Mouse (Mus musculus): Measurements from ENCODE around the gene Tmem190. TPM values are rescaled to one million over a fixed set of nuclear protein-coding genes. Genes with fewer than 3 reads are reported as not detected.

The Tmem190 gene
- polyA plus RNA-seq, 1 experiment = not detected

DNA sequence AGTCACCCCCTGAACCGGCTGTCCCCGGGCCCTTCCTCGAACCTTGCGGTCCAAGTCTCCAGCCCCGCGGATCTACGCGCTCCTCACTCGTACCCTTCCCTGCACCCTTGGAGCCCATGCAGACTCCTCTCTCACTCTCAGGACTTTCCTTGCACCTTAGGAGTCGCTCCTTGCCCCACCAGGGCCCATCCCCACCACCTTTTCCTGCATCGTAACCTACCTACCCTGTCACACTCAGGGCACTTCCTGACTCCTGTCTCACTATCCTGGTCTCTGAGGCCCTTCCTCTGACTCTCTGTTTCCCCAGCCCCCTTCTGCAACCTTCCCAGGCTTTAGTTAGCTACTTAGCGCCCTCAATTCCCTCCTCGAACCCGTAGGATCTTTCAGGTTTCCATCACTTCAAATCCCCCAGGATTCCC is 42.4 kb upstream of the Tmem190 start:
- H3K79me2 ChIP-seq (ENCODE audit: control insufficient read depth, insufficient read depth) = peaks cover 5% of the 10 kb centered on the region
- no peaks in the 10 kb centered on the region for H3K27me3 ChIP-seq (ENCODE audit: control insufficient read depth, insufficient read depth, insufficient read length)
- peak overlapping the region; percentile 72 for H3K4me3 ChIP-seq
- TF ChIP-seq SRF (IDR thresholded peaks at IDR 0.05; ENCODE audit: control insufficient read depth, insufficient read length, low read depth) (no peak), E2F4 (IDR thresholded peaks at IDR 0.05; ENCODE audit: insufficient read depth) (no peak), POLR2AphosphoS2 (IDR thresholded peaks at IDR 0.05; ENCODE audit: insufficient read length, low read depth) (no peak), MAX (IDR thresholded peaks at IDR 0.05; ENCODE audit: low read depth) (no peak), TCF12 (IDR thresholded peaks at IDR 0.05; ENCODE audit: insufficient read depth, poor library complexity, severe bottlenecking) (no peak), MYOG (IDR thresholded peaks at IDR 0.05; ENCODE audit: control insufficient read depth in 1 of 3, insufficient read depth in 1 of 3, insufficient read length in 2 of 3, low read depth in 2 of 3) (no peak), TCF3 (IDR thresholded peaks at IDR 0.05; ENCODE audit: insufficient read length, low read depth) (no peak), MYOD1 (IDR thresholded peaks at IDR 0.05; ENCODE audit: control insufficient read depth in 1 of 3, insufficient read length in 2 of 3, low read depth in 2 of 3) (no peak), USF1 (IDR thresholded peaks at IDR 0.05; ENCODE audit: low read depth) (no peak), CEBPB (IDR thresholded peaks at IDR 0.05; ENCODE audit: insufficient read depth, poor library complexity, severe bottlenecking) (no peak), REST (IDR thresholded peaks at IDR 0.05; ENCODE audit: insufficient read depth, insufficient read length) (no peak), POLR2A (IDR thresholded peaks at IDR 0.05; ENCODE audit: insufficient read length, low read depth) (no peak)
- H3ac ChIP-seq (ENCODE audit: control insufficient read depth, insufficient read length) = peak overlapping the region; percentile 4
- H3K4me2 ChIP-seq (ENCODE audit: low read depth) = peak overlapping the region; percentile 95
- no peaks in the 10 kb centered on the region for H3K36me3 ChIP-seq (ENCODE audit: control insufficient read depth, insufficient read depth)

DNA sequence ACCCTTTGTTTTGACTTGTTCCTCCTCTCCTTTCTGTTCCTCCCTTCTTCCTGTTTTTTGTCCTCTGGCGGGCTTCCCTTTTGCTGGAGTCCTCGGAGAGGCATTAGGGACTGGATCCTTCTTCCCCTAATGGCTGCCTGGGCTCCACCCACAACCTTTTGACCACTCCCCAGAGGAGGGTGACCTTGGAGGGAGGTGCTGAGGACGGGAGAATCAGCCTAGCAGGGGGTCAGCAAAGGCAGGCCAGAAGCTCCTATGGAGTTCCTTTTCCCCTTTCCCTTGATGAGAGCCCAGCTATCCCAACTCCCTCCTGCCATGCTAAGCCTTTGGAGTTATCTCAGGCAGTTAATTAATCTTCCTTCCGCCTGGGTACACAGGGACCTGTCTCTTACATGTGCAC is 41.6 kb upstream of the Tmem190 start:
- Histone ChIP-seq H3K36me3 (ENCODE audit: control insufficient read depth, insufficient read depth) (no peaks in the 10 kb centered on the region), H3K79me2 (ENCODE audit: control insufficient read depth, insufficient read depth) (peaks cover 5% of the 10 kb centered on the region), H3K4me2 (ENCODE audit: low read depth) (peak overlapping the region; percentile 95), H3K4me3 (peak overlapping the region; percentile 72), H3K27me3 (ENCODE audit: control insufficient read depth, insufficient read depth, insufficient read length) (no peaks in the 10 kb centered on the region), H3ac (ENCODE audit: control insufficient read depth, insufficient read length) (no peak overlapping the region)
- TF ChIP-seq TCF3 (IDR thresholded peaks at IDR 0.05; ENCODE audit: insufficient read length, low read depth) (no peak), E2F4 (IDR thresholded peaks at IDR 0.05; ENCODE audit: insufficient read depth) (no peak), MAX (IDR thresholded peaks at IDR 0.05; ENCODE audit: low read depth) (no peak), CEBPB (IDR thresholded peaks at IDR 0.05; ENCODE audit: insufficient read depth, poor library complexity, severe bottlenecking) (no peak), POLR2AphosphoS2 (IDR thresholded peaks at IDR 0.05; ENCODE audit: insufficient read length, low read depth) (no peak), USF1 (IDR thresholded peaks at IDR 0.05; ENCODE audit: low read depth) (no peak), SRF (IDR thresholded peaks at IDR 0.05; ENCODE audit: control insufficient read depth, insufficient read length, low read depth) (no peak), MYOD1 (IDR thresholded peaks at IDR 0.05; ENCODE audit: control insufficient read depth in 1 of 3, insufficient read length in 2 of 3, low read depth in 2 of 3) (no peak)

DNA sequence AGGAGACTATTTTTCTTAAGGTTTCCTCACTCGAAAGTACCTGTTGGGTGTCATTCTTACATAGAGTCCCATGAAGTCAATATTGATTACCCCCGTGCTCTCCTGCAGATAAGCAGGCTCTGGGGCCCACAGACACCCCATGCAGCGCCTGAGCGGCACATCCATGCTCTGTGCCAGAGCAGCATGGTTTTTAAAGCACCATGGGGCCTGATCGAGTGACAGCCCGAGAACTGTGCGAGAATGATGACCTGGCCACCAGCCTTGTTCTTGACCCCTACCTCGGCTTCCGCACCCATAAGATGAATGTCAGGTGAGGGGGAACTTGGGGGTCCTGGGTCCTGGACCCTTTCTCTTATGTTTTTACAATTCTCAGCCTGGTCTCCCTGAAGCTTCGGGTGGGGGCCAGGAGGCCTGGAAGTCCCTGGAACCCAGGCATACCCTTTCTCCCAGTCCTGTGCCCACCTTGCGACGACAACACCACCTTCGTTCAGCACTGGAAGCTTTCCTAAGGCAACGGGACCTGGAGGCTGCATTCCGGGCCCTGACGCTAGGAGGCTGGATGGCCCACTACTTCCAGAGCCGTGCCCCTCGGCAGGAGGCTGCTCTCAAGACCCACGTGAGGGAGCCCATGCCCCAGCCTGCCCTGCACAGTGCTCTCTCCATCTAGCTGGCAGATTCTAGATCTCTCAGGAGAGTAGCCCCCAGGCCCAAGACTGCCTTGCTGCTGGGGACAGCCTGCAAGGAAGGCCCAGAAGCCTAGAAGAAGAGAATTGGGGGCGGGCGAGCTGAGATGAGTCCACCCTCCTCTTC is 40.9 kb upstream of the Tmem190 start:
- no peak for TF ChIP-seq MYOD1 (IDR thresholded peaks at IDR 0.05; ENCODE audit: control insufficient read depth in 1 of 3, insufficient read length in 2 of 3, low read depth in 2 of 3)
- TF ChIP-seq TCF12 (IDR thresholded peaks at IDR 0.05; ENCODE audit: insufficient read depth, poor library complexity, severe bottlenecking) = no peak
- Histone ChIP-seq H3K27me3 (ENCODE audit: control insufficient read depth, insufficient read depth, insufficient read length) (no peaks in the 10 kb centered on the region), H3K4me2 (ENCODE audit: low read depth) (peak overlapping the region; percentile 95), H3K36me3 (ENCODE audit: control insufficient read depth, insufficient read depth) (no peaks in the 10 kb centered on the region), H3ac (ENCODE audit: control insufficient read depth, insufficient read length) (no peak overlapping the region), H3K79me2 (ENCODE audit: control insufficient read depth, insufficient read depth) (peaks cover 5% of the 10 kb centered on the region), H3K4me3 (peak overlapping the region; percentile 72)

DNA sequence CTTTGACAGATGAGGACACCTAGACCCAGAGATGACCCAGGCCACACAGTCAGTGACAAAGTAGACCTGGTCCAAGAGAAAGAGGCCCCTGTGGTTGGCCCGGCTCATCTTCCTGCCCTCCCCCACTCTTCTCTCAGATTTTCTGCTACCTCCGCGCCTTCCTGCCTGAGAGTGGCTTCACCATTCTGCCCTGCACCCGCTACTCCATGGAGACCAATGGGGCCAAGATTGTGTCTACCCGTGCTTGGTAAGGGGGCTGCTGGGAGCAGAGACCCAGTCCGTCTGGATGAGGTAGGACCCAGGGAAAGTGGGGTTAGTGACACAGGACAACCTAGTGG is 40.3 kb upstream of the Tmem190 start:
- TF ChIP-seq TCF12 (IDR thresholded peaks at IDR 0.05; ENCODE audit: insufficient read depth, poor library complexity, severe bottlenecking) (no peak), MYOG (IDR thresholded peaks at IDR 0.05; ENCODE audit: control insufficient read depth in 1 of 3, insufficient read depth in 1 of 3, insufficient read length in 2 of 3, low read depth in 2 of 3) (no peak), CEBPB (IDR thresholded peaks at IDR 0.05; ENCODE audit: insufficient read depth, poor library complexity, severe bottlenecking) (no peak), MYOD1 (IDR thresholded peaks at IDR 0.05; ENCODE audit: control insufficient read depth in 1 of 3, insufficient read length in 2 of 3, low read depth in 2 of 3) (no peak), TCF3 (IDR thresholded peaks at IDR 0.05; ENCODE audit: insufficient read length, low read depth) (no peak)
- H3K4me2 ChIP-seq (ENCODE audit: low read depth) = no peak overlapping the region
- H3ac ChIP-seq (ENCODE audit: control insufficient read depth, insufficient read length) = no peak overlapping the region
- no peaks in the 10 kb centered on the region for H3K27me3 ChIP-seq (ENCODE audit: control insufficient read depth, insufficient read depth, insufficient read length)
- H3K4me3 ChIP-seq = no peak overlapping the region
- H3K79me2 ChIP-seq (ENCODE audit: control insufficient read depth, insufficient read depth) = peaks cover 5% of the 10 kb centered on the region
- no peaks in the 10 kb centered on the region for H3K36me3 ChIP-seq (ENCODE audit: control insufficient read depth, insufficient read depth)

DNA sequence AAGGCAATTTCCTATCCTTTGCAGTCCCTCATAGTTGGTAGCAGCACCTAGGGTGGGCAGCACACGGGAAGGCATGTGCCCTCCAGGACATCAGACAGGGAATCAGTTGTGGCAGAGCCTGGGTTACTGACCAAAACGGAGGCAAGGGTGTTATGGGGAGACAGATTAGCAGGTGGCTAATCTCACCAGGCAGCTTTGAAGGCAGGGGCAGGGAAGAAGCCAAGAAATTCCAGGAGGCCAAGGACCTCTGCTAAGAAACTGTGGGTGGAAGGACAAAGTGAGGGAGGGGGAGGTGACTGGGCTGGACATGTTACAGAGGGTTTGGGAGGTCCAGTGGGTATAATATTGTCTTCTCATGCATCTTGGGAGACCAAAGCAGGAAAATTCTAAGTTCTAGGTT is 39.4 kb upstream of the Tmem190 start:
- no peak for TF ChIP-seq REST (IDR thresholded peaks at IDR 0.05; ENCODE audit: insufficient read depth, insufficient read length)
- no peak for TF ChIP-seq MYOG (IDR thresholded peaks at IDR 0.05; ENCODE audit: control insufficient read depth in 1 of 3, insufficient read depth in 1 of 3, insufficient read length in 2 of 3, low read depth in 2 of 3)
- TF ChIP-seq POLR2A (IDR thresholded peaks at IDR 0.05; ENCODE audit: insufficient read length, low read depth) = no peak
- TF ChIP-seq E2F4 (IDR thresholded peaks at IDR 0.05; ENCODE audit: insufficient read depth) = no peak
- no peak for TF ChIP-seq MAX (IDR thresholded peaks at IDR 0.05; ENCODE audit: low read depth)
- TF ChIP-seq SRF (IDR thresholded peaks at IDR 0.05; ENCODE audit: control insufficient read depth, insufficient read length, low read depth) = no peak
- no peak for TF ChIP-seq MYOD1 (IDR thresholded peaks at IDR 0.05; ENCODE audit: control insufficient read depth in 1 of 3, insufficient read length in 2 of 3, low read depth in 2 of 3)
- no peak for TF ChIP-seq CEBPB (IDR thresholded peaks at IDR 0.05; ENCODE audit: insufficient read depth, poor library complexity, severe bottlenecking)
- no peak for TF ChIP-seq TCF12 (IDR thresholded peaks at IDR 0.05; ENCODE audit: insufficient read depth, poor library complexity, severe bottlenecking)
- TF ChIP-seq USF1 (IDR thresholded peaks at IDR 0.05; ENCODE audit: low read depth) = no peak
- no peak for TF ChIP-seq POLR2AphosphoS2 (IDR thresholded peaks at IDR 0.05; ENCODE audit: insufficient read length, low read depth)
- no peak for TF ChIP-seq TCF3 (IDR thresholded peaks at IDR 0.05; ENCODE audit: insufficient read length, low read depth)
- H3K36me3 ChIP-seq (ENCODE audit: control insufficient read depth, insufficient read depth) = no peaks in the 10 kb centered on the region
- H3K4me3 ChIP-seq = no peak overlapping the region
- no peaks in the 10 kb centered on the region for H3K27me3 ChIP-seq (ENCODE audit: control insufficient read depth, insufficient read depth, insufficient read length)
- no peak overlapping the region for H3ac ChIP-seq (ENCODE audit: control insufficient read depth, insufficient read length)
- H3K4me2 ChIP-seq (ENCODE audit: low read depth) = no peak overlapping the region
- peaks cover 5% of the 10 kb centered on the region for H3K79me2 ChIP-seq (ENCODE audit: control insufficient read depth, insufficient read depth)
